Mouse (Mus musculus) lung, embryonic 16.5 days (tissue): ENCODE results near the gene Prdm16. TPM values are rescaled to one million over a fixed set of nuclear protein-coding genes. Genes with fewer than 3 reads are reported as not detected.

ENCODE experiments used
- ATAC-seq: fragments of 200-750 bp; cut with Nextera tagmentation; 2 replicates; pipeline ENCODE4 v1.8.0; 2017; ENCODE audit warnings: low read depth, mild to moderate bottlenecking, moderate library complexity
- H3K27ac ChIP-seq: fragments of 300-500 bp; sonication (generic); 2 replicates; pipeline ENCODE4 v1.5.1; 2014; ENCODE audit warnings: mild to moderate bottlenecking, control low read depth, low read length
- H3K27me3 ChIP-seq: fragments of 300-500 bp; sonication (generic); 2 replicates; pipeline ENCODE4 v1.6.1; 2014; ENCODE audit warnings: low read depth, low read length, mixed read lengths; ENCODE audit not compliant: control insufficient read depth, insufficient read depth
- H3K36me3 ChIP-seq: fragments of 300-500 bp; sonication (generic); 2 replicates; pipeline ENCODE4 v1.6.1; 2014; ENCODE audit warnings: low read length; ENCODE audit not compliant: control insufficient read depth, insufficient read depth
- H3K4me1 ChIP-seq: fragments of 300-500 bp; sonication (generic); replicated peaks from 2 replicates; pipeline ENCODE4 v1.6.1; 2014; ENCODE audit warnings: low read length, mixed read lengths; ENCODE audit not compliant: control insufficient read depth, insufficient read depth
- H3K4me2 ChIP-seq: fragments of 300-500 bp; sonication (generic); 2 replicates; pipeline ENCODE4 v1.6.1; 2014; ENCODE audit warnings: low read depth, low read length, control low read depth
- H3K4me3 ChIP-seq: fragments of 300-500 bp; sonication (generic); 2 replicates; pipeline ENCODE4 v1.5.1; 2014; ENCODE audit warnings: mild to moderate bottlenecking, low read length, control low read depth
- H3K9ac ChIP-seq: fragments of 300-500 bp; sonication (generic); 2 replicates; pipeline ENCODE4 v1.6.1; 2014; ENCODE audit warnings: low read length, control low read depth
- H3K9me3 ChIP-seq: fragments of 300-500 bp; sonication (generic); 2 replicates; pipeline ENCODE4 v1.6.1; 2016; ENCODE audit warnings: low read length; ENCODE audit not compliant: control insufficient read depth
- WGBS: fragments of 180-500 bp; shearing (Covaris S2); extraction: QIAGEN DNeasy Blood & Tissue Kit; methylation state at CpG from one replicate; pipeline ENCODE4 v1.1.7; 2014; 5-methylcytosine and 5-hydroxymethylcytosine counted together
- polyA plus RNA-seq: library from polyadenylated mRNA; unstranded; fragments of >200 nt; fragmentation: Nextera tagmentation; extraction: Ambion mirVana; gene quantifications from 2 replicates; pipeline ENCODE4 v1.2.1, GENCODE M21; 2015

Prdm16 gene
- polyA plus RNA-seq, 1 experiment from 2014 or later = 25.2 TPM

GRCm38 (mm10) chr4:154334699-154335402 is 301.8 kb downstream of the Prdm16 start:
- ATAC-seq = peak; percentile 26; the same call in 1 of the 2 replicates
- H3K36me3 ChIP-seq = no peaks in the 10 kb centered on the region
- H3K4me1 ChIP-seq = peaks cover 6% of the 10 kb centered on the region
- peak overlapping the region; percentile 48 for H3K4me2 ChIP-seq
- WGBS = 62% methylated on average over 39 of the region's 48 CpGs
- H3K9me3 ChIP-seq = no peaks in the 10 kb centered on the region
- H3K27ac ChIP-seq = no peak overlapping the region
- peak overlapping the region; percentile 27 for H3K4me3 ChIP-seq
- H3K9ac ChIP-seq = peak overlapping the region; percentile 21; the same call in 1 of the 2 replicates
- H3K27me3 ChIP-seq = no peaks in the 10 kb centered on the region

DNA sequence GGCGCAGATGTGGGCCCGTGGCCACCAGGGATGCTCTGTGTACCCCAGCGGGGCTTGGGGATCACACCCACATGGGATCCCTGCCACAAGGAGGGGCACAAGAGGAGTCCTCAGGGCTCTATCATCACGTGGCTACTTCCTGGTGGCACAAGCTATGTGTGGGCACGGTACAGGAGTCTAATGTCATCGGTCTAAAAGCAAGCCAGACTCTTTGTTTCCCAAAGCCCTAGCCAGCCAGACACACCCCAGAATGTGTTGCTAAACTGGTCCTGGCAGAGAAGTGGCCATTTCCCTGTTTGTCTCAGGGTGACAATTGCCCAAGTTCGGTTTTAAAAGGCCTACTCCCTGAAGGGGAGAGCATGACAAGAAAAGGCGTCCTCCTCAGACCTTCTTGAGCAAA is 303.4 kb downstream of the Prdm16 start:
- Histone ChIP-seq H3K4me3 (no peak overlapping the region), H3K9ac (0 out of 2 replicates have a peak overlapping the region, but pooled peaks have one; percentile 12), H3K4me1 (peaks cover 6% of the 10 kb centered on the region), H3K36me3 (no peaks in the 10 kb centered on the region), H3K27me3 (no peaks in the 10 kb centered on the region), H3K9me3 (no peaks in the 10 kb centered on the region), H3K4me2 (no peak overlapping the region), H3K27ac (no peak overlapping the region)
- WGBS = 59% methylated on average over 8 of the region's 8 CpGs
- ATAC-seq = no peak

DNA sequence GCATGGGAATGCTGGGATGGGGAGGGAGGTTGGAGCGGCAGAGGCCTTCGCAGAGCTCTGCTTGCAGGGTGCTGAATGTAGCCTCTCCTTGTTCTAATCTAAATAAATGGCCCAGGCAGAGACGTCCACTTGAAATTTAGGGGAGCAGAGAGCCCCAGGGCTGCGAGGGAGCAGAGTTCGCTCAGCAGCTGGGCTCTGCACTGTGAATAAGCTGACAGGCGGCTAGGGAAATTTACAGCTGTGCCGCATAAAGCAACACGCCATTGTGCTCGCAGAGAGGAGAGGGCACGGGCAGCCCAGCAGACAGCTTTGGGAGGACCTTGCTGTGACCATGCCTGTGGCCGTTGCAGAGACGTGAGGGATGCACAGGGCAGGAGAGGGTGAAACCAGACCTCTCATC is 305.4 kb downstream of the Prdm16 start:
- Histone ChIP-seq H3K9ac (peak overlapping the region; percentile 14; the same call in 1 of the 2 replicates), H3K27me3 (no peaks in the 10 kb centered on the region), H3K4me2 (no peak overlapping the region), H3K36me3 (no peaks in the 10 kb centered on the region), H3K4me3 (no peak overlapping the region), H3K9me3 (no peaks in the 10 kb centered on the region), H3K4me1 (peaks cover 2% of the 10 kb centered on the region), H3K27ac (no peak overlapping the region)
- peak; percentile 49 for ATAC-seq
- 46% methylated on average over 12 of the region's 12 CpGs for WGBS

- H3K27me3 ChIP-seq = no peaks in the 10 kb centered on the region
- H3K9me3 ChIP-seq = no peaks in the 10 kb centered on the region
- H3K36me3 ChIP-seq = no peaks in the 10 kb centered on the region
- WGBS = 88% methylated on average over 7 of the region's 7 CpGs
- H3K4me1 ChIP-seq = peaks cover 2% of the 10 kb centered on the region
- no peak overlapping the region for H3K9ac ChIP-seq
- no peak overlapping the region for H3K4me2 ChIP-seq
- no peak overlapping the region for H3K4me3 ChIP-seq
- H3K27ac ChIP-seq = no peak overlapping the region
- ATAC-seq = no peak
Measured at GRCm38 (mm10) chr4:154330001-154330400, 306.7 kb downstream of the Prdm16 start.

GRCm38 (mm10) chr4:154328836-154329235 is 307.8 kb downstream of the Prdm16 start:
- WGBS = 7% methylated on average over 6 of the region's 6 CpGs
- H3K9ac ChIP-seq = no peak overlapping the region
- ATAC-seq = peak; percentile 58

DNA sequence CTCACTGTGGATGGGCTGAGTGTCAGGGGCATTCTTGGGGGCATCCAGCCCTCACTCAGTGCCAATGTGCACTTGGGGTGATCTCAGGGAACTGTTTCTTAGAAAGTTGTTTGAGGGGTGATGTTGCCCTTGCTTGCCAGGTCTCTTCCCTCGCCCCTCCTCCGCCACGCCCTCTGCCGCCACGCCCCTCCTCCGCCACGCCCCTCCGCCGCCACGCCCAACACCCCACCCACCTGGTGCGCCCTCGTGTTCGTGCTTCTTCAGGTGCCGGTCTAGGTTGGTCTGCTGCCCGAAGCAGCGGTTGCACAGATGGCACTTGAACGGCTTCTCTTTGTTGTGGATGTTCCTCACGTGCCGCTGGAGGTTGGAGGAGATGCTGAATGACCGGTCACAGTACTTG is 308.2 kb downstream of the Prdm16 start:
- Histone ChIP-seq H3K36me3 (no peaks in the 10 kb centered on the region), H3K4me1 (peaks cover 2% of the 10 kb centered on the region; the same call in 1 of the 2 replicates), H3K4me2 (no peak overlapping the region), H3K9ac (no peak overlapping the region), H3K27me3 (no peaks in the 10 kb centered on the region), H3K27ac (no peak overlapping the region), H3K4me3 (no peak overlapping the region), H3K9me3 (no peaks in the 10 kb centered on the region)
- no peak for ATAC-seq
- 12% methylated on average over 16 of the region's 20 CpGs for WGBS

More at GRCm38 (mm10) chr4:154328836-154329235, 307.8 kb downstream of the Prdm16 start:
- Histone ChIP-seq H3K4me2 (no peak overlapping the region), H3K27ac (no peak overlapping the region), H3K4me1 (peaks cover 2% of the 10 kb centered on the region; the same call in 1 of the 2 replicates), H3K27me3 (no peaks in the 10 kb centered on the region), H3K36me3 (no peaks in the 10 kb centered on the region), H3K4me3 (no peak overlapping the region), H3K9me3 (no peaks in the 10 kb centered on the region)

DNA sequence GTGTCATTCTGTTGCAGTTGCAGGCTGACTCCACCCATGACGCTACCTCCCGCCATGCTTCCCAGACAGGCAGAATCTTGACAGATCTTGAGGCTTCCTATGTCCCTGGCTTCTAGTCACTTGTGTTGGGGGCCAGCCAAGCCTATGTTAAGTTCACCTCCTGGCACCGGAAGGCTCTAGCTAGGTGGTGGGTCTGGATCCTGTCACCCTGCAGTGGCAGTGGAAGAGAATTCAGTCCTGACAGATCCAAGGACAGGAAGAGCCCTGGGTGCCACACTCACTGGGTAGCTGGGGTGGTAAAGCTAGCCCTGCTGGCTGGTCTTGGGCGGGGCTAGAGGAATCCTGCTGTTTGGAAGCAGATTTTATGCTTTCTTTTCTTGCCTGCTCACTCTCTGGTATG is 311.3 kb downstream of the Prdm16 start:
- no peaks in the 10 kb centered on the region for H3K27me3 ChIP-seq
- H3K36me3 ChIP-seq = no peaks in the 10 kb centered on the region
- H3K27ac ChIP-seq = no peak overlapping the region
- H3K9ac ChIP-seq = no peak overlapping the region
- no peaks in the 10 kb centered on the region for H3K4me1 ChIP-seq
- H3K9me3 ChIP-seq = no peaks in the 10 kb centered on the region
- WGBS = 66% methylated on average over 4 of the region's 4 CpGs
- ATAC-seq = no peak
- no peak overlapping the region for H3K4me3 ChIP-seq
- H3K4me2 ChIP-seq = no peak overlapping the region

DNA sequence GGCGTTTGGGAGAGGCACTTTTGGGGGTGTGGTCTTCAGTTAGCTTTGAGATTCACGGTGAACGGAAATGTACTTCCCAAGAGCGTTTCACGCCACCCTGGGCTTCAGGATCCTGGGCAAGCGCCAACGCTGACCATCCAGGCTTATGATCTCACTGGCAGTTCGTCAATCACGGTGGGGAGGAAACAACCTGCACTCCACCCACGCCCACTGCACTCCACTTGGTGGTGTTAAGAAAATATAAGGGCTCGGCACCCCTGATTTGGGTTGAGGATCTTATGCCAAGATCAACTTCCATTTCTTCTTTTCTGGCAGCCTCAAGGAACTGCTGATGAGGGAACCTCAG is 323.1 kb downstream of the Prdm16 start:
- 51% methylated on average over 11 of the region's 11 CpGs for WGBS

GRCm38 (mm10) chr4:154312935-154313621 is 323.6 kb downstream of the Prdm16 start:
- no peak for ATAC-seq
- H3K9me3 ChIP-seq = no peaks in the 10 kb centered on the region
- no peaks in the 10 kb centered on the region for H3K4me1 ChIP-seq
- H3K9ac ChIP-seq = no peak overlapping the region
- H3K27me3 ChIP-seq = no peaks in the 10 kb centered on the region
- H3K4me3 ChIP-seq = no peak overlapping the region
- 32% methylated on average over 4 of the region's 4 CpGs for WGBS
- H3K4me2 ChIP-seq = no peak overlapping the region
- no peak overlapping the region for H3K27ac ChIP-seq
- no peaks in the 10 kb centered on the region for H3K36me3 ChIP-seq

More for the DNA sequence above, 323.1 kb downstream of the Prdm16 start:
- Histone ChIP-seq H3K4me3 (no peak overlapping the region), H3K36me3 (no peaks in the 10 kb centered on the region; the same call in 1 of the 2 replicates), H3K27ac (no peak overlapping the region), H3K27me3 (no peaks in the 10 kb centered on the region), H3K9ac (no peak overlapping the region), H3K4me2 (no peak overlapping the region), H3K4me1 (no peaks in the 10 kb centered on the region), H3K9me3 (no peaks in the 10 kb centered on the region)
- ATAC-seq = no peak
